Mouse (Mus musculus) forebrain, embryonic 15.5 days (tissue): ENCODE results near the gene Ubxn1. TPM values are rescaled to one million over a fixed set of nuclear protein-coding genes. Genes with fewer than 3 reads are reported as not detected.
"Not testable (repeated sequence)": the region's sequence is repeated elsewhere in the genome, so short reads cannot be mapped to it uniquely, and the experiment has no call there.

Source experiments
- ATAC-seq: fragments of 200-750 bp; cut with Nextera tagmentation; replicated peaks from 2 replicates; pipeline ENCODE4 v1.8.0; 2017; ENCODE audit warnings: mild to moderate bottlenecking, moderate TSS enrichment, moderate library complexity
- H3K27ac ChIP-seq: fragments of 300-500 bp; sonication (generic); replicated peaks from 2 replicates; pipeline ENCODE4 v1.5.1; 2015; ENCODE audit warnings: mild to moderate bottlenecking, inconsistent platforms
- H3K27me3 ChIP-seq: fragments of 300-500 bp; sonication (generic); 2 replicates; pipeline ENCODE4 v1.6.1; 2015; ENCODE audit warnings: inconsistent platforms
- H3K36me3 ChIP-seq: fragments of 300-500 bp; sonication (generic); 2 replicates; pipeline ENCODE4 v1.6.1; 2015; ENCODE audit warnings: mild to moderate bottlenecking, inconsistent platforms
- H3K4me1 ChIP-seq: fragments of 300-500 bp; sonication (generic); 2 replicates; pipeline ENCODE4 v1.6.1; 2015; ENCODE audit warnings: inconsistent platforms
- H3K4me2 ChIP-seq: fragments of 300-500 bp; sonication (generic); replicated peaks from 2 replicates; pipeline ENCODE4 v1.6.1; 2015; ENCODE audit warnings: mild to moderate bottlenecking, inconsistent platforms
- H3K4me3 ChIP-seq: fragments of 300-500 bp; sonication (generic); 2 replicates; pipeline ENCODE4 v1.5.1; 2015; ENCODE audit warnings: mild to moderate bottlenecking, inconsistent platforms
- H3K9ac ChIP-seq: fragments of 300-500 bp; sonication (generic); replicated peaks from 2 replicates; pipeline ENCODE4 v1.6.1; 2015; ENCODE audit warnings: mild to moderate bottlenecking, inconsistent platforms
- H3K9me3 ChIP-seq: fragments of 300-500 bp; sonication (generic); 2 replicates; pipeline ENCODE4 v1.6.1; 2016; ENCODE audit warnings: inconsistent platforms
- WGBS: fragments of 180-500 bp; shearing (Covaris S2); methylation state at CpG from one replicate; pipeline ENCODE4 v1.1.7; 2015; ENCODE audit warnings: mixed read lengths; 5-methylcytosine and 5-hydroxymethylcytosine counted together
- polyA plus RNA-seq: library from polyadenylated mRNA; unstranded; fragments of >200 nt; fragmentation: Nextera tagmentation; extraction: Ambion mirVana; gene quantifications from 2 replicates; pipeline ENCODE4 v1.2.1, GENCODE M21; 2015

The Ubxn1 gene
- 178 and 181 TPM in 2 replicates for polyA plus RNA-seq

DNA sequence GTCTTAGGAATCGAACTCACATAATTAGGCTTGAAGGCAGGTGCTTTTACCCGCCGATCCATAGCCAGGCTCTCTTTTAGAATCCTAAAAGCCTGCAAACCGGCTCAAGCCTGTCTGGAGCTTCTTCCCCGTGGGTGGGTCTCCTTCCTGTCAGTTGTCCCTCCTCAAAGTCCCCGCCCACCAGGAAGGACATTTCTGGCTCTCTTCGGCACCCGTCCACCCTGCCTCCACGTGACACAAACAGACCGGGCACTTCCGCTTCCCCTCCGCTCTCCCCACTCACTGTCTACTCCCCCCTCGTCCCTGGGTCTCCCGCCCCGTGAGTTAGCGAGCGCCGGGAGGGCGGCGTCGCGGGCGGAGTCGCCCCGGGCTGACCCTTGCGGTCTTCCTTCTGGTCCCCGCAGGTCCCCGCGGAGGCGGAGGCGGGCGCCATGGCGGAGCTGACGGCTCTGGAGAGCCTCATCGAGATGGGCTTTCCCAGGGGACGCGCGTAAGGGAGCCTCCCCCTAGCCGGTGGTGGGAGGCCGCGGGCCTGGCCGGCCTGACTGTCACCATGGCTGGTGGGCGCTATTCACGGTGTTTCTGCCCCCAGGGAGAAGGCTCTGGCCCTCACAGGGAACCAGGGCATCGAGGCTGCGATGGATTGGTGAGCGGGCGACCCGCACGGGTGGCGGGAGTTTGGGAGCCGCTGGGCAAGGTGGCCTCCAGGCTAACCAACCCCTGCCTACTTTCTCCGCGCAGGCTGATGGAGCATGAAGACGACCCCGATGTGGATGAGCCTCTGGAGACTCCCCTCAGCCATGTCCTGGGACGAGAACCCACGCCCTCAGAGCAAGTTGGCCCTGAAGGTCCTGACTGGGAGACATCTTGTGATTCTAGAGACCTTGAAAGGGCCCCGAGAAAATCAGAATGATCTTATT, at the start of gene Ubxn1:
Gene Ubxn1, plus strand, starts transcription at position 230 of the 920 bp plus-strand sequence.
- H3K36me3 ChIP-seq = peaks cover 32% of the 10 kb centered on the region
- peak within 1 kb of the TSS; percentile 70 for H3K4me3 ChIP-seq
- no peaks in the 10 kb centered on the region for H3K27me3 ChIP-seq
- no peaks in the 10 kb centered on the region for H3K9me3 ChIP-seq
- peak within 1 kb of the TSS; percentile 86 for H3K9ac ChIP-seq
- H3K4me2 ChIP-seq = peak within 1 kb of the TSS; percentile 91
- H3K4me1 ChIP-seq = peaks cover 18% of the 10 kb centered on the region
- peak; percentile 97 for ATAC-seq
- H3K27ac ChIP-seq = peak within 1 kb of the TSS; percentile 66
- WGBS = 1% methylated on average over 59 of the region's 59 CpGs

GRCm38 (mm10) chr19:8822696-8823095, 48.6 kb upstream of the Ubxn1 start:
- peaks cover 34% of the 10 kb centered on the region for H3K4me1 ChIP-seq
- WGBS = 69% methylated on average over 8 of the region's 8 CpGs

GRCm38 (mm10) chr19:8829660-8830059, 41.6 kb upstream of the Ubxn1 start, which contains the start of gene AC129217.1:
AC129217.1 (plus strand) TSS chr19:8829773.
- Histone ChIP-seq H3K9ac (no peak within 1 kb of the TSS), H3K4me1 (no peaks in the 10 kb centered on the region), H3K9me3 (no peaks in the 10 kb centered on the region), H3K4me3 (no peak within 1 kb of the TSS), H3K27me3 (no peaks in the 10 kb centered on the region), H3K4me2 (no peak within 1 kb of the TSS), H3K27ac (0 out of 2 replicates have a peak within 1 kb of the TSS, but pooled peaks have one; percentile 17), H3K36me3 (peaks cover 97% of the 10 kb centered on the region)
- 86% methylated on average over 8 of the region's 8 CpGs for whole genome bisulfite sequencing
- no peak for ATAC-seq

More at GRCm38 (mm10) chr19:8822696-8823095, 48.6 kb upstream of the Ubxn1 start:
- Histone ChIP-seq H3K27me3 (no peaks in the 10 kb centered on the region), H3K4me3 (peak overlapping the region; percentile 74), H3K9me3 (no peaks in the 10 kb centered on the region), H3K9ac (peak overlapping the region; percentile 76), H3K36me3 (peaks cover 49% of the 10 kb centered on the region), H3K4me2 (peak overlapping the region; percentile 89), H3K27ac (no peak overlapping the region)
- no peak for ATAC-seq

GRCm38 (mm10) chr19:8830664-8831063, 40.6 kb upstream of the Ubxn1 start:
- Histone ChIP-seq H3K4me1 (no peaks in the 10 kb centered on the region), H3K27me3 (no peaks in the 10 kb centered on the region), H3K9ac (no peak overlapping the region), H3K36me3 (peaks cover 94% of the 10 kb centered on the region), H3K27ac (0 out of 2 replicates have a peak overlapping the region, but pooled peaks have one; percentile 17), H3K4me3 (no peak overlapping the region), H3K9me3 (no peaks in the 10 kb centered on the region), H3K4me2 (no peak overlapping the region)
- 0 out of 2 replicates have a peak, but pooled peaks have one; percentile 32 for ATAC-seq
- WGBS = 80% methylated on average over 8 of the region's 8 CpGs

DNA sequence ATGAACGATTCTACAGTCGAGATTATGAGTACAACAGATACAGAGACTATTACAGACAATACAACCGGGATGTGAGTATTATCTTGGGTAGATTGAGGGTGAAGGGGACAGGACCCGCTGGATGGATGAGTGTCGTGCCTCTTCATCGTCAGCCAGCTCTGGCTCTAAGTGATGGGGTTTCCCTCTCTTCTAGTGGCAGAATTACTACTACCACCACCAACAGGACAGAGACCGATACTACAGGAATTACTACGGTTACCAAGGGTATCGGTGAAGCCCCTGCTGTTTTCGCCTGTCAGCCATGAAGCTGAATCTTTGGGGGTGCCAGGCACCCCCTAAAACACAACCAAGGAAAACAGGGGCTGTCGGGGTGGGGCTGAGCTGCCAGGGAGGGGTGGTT, 40.0 kb upstream of the Ubxn1 start:
- H3K36me3 ChIP-seq = peaks cover 94% of the 10 kb centered on the region
- no peak for ATAC-seq
- no peaks in the 10 kb centered on the region for H3K27me3 ChIP-seq
- H3K4me3 ChIP-seq = no peak overlapping the region
- no peak overlapping the region for H3K9ac ChIP-seq
- no peak overlapping the region; the same call in 1 of the 2 replicates for H3K27ac ChIP-seq
- H3K4me2 ChIP-seq = no peak overlapping the region
- 75% methylated on average over 11 of the region's 11 CpGs for WGBS
- H3K4me1 ChIP-seq = no peaks in the 10 kb centered on the region
- no peaks in the 10 kb centered on the region for H3K9me3 ChIP-seq

- no peak overlapping the region for H3K27ac ChIP-seq
- WGBS = 88% methylated on average over 4 of the region's 4 CpGs
- no peaks in the 10 kb centered on the region for H3K9me3 ChIP-seq
- no peaks in the 10 kb centered on the region for H3K4me1 ChIP-seq
- no peak overlapping the region for H3K9ac ChIP-seq
- H3K27me3 ChIP-seq = no peaks in the 10 kb centered on the region
- peaks cover 78% of the 10 kb centered on the region for H3K36me3 ChIP-seq
- ATAC-seq = no peak
- H3K4me2 ChIP-seq = no peak overlapping the region
- no peak overlapping the region for H3K4me3 ChIP-seq
These were observed 38.3 kb upstream of the Ubxn1 start for GRCm38 (mm10) chr19:8832971-8833370.

DNA sequence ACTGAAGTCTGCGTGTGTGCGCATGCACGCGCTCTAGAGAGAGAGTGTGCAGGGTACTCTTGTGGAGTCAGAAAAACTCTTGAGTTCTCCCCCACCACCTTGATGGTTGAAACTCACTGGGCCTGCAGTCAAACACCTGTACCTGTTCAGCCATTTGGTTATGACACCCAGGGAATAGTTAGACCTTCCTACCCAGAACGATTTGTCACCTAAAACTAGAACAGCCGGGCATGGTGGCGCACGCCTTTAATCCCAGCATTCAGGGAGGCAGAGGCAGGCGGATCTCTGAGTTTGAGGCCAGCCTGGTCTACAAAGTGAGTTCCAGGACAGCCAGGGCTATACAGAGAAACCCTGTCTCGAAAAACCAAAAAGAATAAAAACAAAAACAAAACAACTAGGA, 35.0 kb upstream of the Ubxn1 start:
- not testable (repeated sequence) for ATAC-seq, H3K9ac ChIP-seq, H3K27me3 ChIP-seq, H3K9me3 ChIP-seq, H3K4me3 ChIP-seq
- peak overlapping the region; percentile 98; the same call in 1 of the 2 replicates for H3K27ac ChIP-seq
- H3K4me2 ChIP-seq = peak overlapping the region; percentile 71; the same call in 1 of the 2 replicates
- WGBS = 97% methylated on average over 10 of the region's 10 CpGs
- H3K4me1 ChIP-seq = peaks cover 23% of the 10 kb centered on the region
- peaks cover 44% of the 10 kb centered on the region for H3K36me3 ChIP-seq

DNA sequence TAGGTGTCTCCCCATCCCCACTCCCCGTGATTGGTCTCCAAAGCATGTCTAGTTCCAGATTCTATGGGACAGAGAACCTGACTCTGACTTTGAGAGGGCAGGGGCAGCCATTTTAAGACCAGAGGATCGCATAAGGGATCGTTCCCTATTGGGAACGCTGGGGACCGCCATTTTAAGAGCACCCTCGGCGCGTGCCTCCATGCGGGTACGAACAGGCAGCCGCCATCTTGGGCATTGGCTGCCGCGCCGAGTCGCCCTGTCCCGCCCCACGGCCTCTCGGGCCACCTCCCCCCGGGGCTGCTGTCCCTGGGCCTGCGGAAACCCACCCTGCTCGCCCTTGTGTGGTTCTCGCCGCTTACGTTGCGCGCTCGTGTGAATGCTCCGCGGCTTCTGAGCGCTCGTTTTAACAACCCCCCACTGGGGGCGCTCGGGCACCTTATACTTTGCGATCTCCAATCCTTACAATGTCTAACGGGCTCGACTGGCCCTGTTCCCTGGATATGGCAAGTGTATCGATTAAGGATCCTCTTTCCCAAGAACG, 34.0 kb upstream of the Ubxn1 start, which contains the start of gene Bscl2:
Gene Bscl2, plus strand, starts transcription at position 217 of the 541 bp plus-strand sequence.
- H3K27ac ChIP-seq = peak within 1 kb of the TSS; percentile 98
- peaks cover 25% of the 10 kb centered on the region for H3K4me1 ChIP-seq
- no peaks in the 10 kb centered on the region for H3K27me3 ChIP-seq
- peak within 1 kb of the TSS; percentile 71 for H3K4me2 ChIP-seq
- under 1% methylated on average over 38 of the region's 38 CpGs for WGBS
- H3K4me3 ChIP-seq = peak within 1 kb of the TSS; percentile 60
- H3K9me3 ChIP-seq = no peaks in the 10 kb centered on the region
- H3K36me3 ChIP-seq = peaks cover 40% of the 10 kb centered on the region
- peak within 1 kb of the TSS; percentile 75 for H3K9ac ChIP-seq
- ATAC-seq = peak; percentile 71

- Histone ChIP-seq H3K4me2 (peak overlapping the region; percentile 71), H3K9me3 (no peaks in the 10 kb centered on the region), H3K27me3 (no peaks in the 10 kb centered on the region), H3K36me3 (peaks cover 37% of the 10 kb centered on the region), H3K9ac (peak overlapping the region; percentile 75), H3K27ac (peak overlapping the region; percentile 98), H3K4me1 (peaks cover 25% of the 10 kb centered on the region), H3K4me3 (peak overlapping the region; percentile 60)
- ATAC-seq = peak; percentile 5; the same call in 1 of the 2 replicates
- 8% methylated on average over 15 of the region's 15 CpGs for WGBS
These were observed 33.1 kb upstream of the Ubxn1 start for GRCm38 (mm10) chr19:8838041-8838730.

- Histone ChIP-seq H3K4me1 (peaks cover 25% of the 10 kb centered on the region), H3K36me3 (peaks cover 26% of the 10 kb centered on the region), H3K9ac (peak within 1 kb of the TSS; percentile 75), H3K27ac (peak within 1 kb of the TSS; percentile 98), H3K4me3 (peak within 1 kb of the TSS; percentile 60), H3K27me3 (no peaks in the 10 kb centered on the region), H3K9me3 (no peaks in the 10 kb centered on the region), H3K4me2 (peak within 1 kb of the TSS; percentile 71)
- peak; percentile 85 for ATAC-seq
- WGBS = 27% methylated on average over 11 of the region's 11 CpGs
These were observed 32.0 kb upstream of the Ubxn1 start, which contains the start of gene Gng3 for GRCm38 (mm10) chr19:8839103-8839907. Gng3 (minus strand) TSS chr19:8839194.
